Mouse (Mus musculus): ENCODE data around the gene Wdtc1.

The Wdtc1 gene

DNA sequence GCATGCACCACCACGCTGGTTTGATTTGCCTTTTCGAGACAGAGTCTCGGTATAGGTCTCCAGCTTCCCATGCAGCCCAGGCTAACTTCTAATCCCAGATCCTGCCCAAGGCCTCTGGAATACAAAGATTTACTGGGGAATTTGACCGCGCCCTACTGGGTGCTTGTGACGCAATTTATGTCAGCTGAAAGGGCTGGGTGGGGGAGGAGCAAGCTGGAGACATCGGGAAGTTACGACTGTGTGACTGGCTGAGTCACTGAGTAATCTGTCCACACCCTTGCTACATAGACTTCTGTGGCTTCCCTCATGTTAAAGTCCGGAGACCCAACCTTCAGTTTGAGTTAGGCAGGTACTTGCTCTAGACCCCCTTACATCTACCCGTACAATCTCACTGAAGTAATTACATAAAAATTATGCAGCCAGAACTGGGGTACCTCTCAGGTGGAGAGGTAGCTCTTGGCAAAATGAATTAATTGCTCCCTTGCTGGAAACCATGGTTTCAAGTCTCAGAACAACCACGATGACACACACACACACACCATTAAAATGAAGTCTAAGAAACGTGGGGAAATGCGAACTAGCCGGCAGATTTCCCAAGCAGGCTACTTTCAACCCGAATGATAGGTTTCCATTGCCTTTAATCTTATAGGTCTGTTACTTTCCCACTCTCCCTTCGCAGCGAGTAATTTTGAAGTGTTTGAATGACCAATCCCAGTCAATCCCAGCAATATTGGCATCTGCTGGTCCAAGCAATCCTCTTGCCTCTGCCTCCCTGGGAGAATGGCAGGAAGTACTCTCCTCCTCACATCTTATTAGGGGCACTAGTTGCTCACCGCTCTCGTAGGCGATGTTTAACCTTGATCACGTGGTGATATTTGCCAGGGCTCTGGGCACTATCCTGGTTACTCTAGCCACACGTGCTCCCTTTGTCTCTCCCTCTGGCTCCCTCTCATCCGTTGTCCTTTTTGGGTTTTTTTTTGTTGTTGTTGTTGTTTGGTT lies at the start of gene Wdtc1:
Gene Wdtc1 (minus strand): TSS at position 115 of the 999 bp plus-strand sequence.
- no peak for DNase-seq (ENCODE audit: low spot score)

DNA sequence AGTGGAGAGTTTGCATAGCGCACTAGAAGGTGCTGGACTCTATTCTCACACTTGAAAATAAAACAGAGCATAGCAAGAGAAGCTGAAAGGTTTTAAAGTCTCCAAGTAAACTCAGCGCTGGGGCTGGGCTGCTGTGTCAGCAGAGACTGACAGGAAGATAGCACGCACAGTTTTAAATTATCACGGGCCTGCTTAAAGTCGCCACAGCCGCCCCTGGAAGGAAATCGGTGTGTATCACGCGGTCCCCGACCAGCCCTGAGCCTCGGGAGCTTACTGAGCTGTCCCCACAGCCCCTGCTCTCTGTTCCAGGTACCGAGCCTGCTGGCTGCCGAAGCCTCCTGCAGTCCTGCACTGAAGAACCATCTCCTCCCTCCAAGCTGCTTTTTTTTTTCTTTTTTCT lies 48.7 kb upstream of the Wdtc1 start:
- DNase-seq (ENCODE audit: low spot score) = no peak

DNA sequence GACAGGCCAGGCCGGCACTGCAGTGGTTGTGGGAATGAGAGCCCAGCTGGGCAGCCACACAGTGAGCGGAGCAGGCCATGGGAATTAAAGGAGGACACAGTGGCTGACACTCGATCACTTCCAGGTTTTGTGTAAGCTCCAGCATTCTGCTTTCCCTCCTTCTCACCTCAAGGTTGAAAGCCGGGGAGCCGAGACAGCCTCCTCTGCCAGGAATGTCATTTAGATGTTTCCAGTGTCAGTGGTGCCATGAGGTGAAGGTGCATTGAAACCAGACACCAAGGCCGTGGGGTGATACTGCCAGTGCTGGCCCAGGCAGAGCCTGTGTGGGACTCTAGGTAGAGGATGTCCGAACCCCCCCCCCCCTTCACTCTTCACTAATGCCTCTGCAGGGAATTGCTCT lies 46.8 kb upstream of the Wdtc1 start:
- DNase-seq (ENCODE audit: low spot score) = no peak

DNA sequence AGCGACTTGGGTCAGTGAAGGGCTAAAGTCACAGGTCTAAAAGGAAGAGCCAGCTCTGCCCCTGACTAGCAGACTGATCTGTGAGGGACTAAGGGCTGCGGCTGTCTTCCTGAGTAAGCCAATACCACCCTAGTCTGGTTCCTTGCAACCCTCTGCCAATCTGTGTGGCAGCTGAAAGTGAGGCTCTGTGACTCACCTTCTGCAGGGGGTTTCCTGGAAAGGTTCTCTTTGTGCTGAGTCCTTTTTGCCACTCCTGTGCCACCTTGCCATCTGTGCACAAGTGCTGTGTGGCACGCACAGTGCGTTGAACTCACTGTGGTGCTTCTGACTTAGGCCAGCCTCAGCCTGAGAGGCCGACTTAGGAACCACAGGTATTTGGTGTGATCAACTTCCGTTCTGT lies 46.2 kb upstream of the Wdtc1 start:
- DNase-seq (ENCODE audit: low spot score) = no peak

DNA sequence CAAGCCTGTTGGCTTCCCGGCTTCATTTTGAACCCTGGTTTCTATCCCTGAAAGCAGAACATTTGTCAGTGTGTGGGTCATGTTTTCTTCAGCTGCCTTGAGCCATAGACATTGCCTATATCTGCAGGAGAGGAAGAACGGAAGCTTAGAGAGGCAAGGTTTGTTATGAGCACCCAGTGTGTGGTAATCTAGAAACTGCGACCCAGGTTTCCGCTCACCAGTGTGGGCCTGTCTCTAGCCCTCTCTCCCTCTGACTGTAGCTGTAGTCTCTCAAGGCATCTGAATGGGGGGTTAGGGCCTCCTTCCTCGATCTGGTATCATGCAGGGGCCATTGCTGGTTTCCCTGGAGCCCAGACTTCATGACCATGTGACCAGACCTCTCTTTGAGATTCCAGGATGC lies 45.3 kb upstream of the Wdtc1 start:
- DNase-seq (ENCODE audit: low spot score) = no peak

DNA sequence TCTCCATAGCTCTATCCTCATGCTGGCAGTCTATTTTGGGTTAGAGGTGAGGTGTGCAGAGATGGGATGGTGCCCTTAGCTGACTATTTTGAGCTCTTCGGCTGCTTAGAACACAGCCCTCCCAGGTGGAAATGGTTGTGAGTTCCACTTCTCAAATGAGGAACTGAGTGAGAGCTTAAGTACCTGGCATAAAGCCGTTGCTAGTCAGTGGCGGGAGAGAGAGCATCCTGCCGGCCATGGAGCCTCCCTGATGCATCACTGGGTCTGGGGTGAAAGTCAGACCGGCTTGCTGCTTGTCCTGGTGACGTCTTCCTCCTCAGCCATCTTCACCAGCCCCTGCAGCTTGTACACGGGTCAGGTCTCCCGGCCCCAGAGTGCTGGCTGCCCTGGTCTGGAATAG lies 44.7 kb upstream of the Wdtc1 start:
- DNase-seq (ENCODE audit: low spot score) = no peak

DNA sequence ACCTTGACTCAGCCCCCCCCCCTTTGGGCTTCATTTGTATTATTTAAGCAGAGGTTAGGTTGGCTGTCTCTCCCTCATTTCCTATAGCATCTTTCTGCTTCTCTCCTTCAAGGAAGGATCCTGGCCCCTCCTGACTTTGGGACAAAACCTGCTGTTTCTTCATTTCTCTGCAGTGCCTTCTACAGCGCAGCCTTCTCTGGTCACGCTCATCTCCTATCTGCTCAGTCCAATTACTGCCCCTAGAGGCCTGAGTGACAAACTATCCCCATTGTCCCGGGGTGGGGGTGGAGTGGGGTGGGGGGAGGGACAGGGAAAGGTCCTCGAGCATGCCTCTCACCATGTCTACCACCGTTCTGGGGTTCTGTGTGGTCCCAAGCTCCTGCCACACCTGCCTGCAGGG lies 44.0 kb upstream of the Wdtc1 start:
- DNase-seq (ENCODE audit: low spot score) = no peak

DNA sequence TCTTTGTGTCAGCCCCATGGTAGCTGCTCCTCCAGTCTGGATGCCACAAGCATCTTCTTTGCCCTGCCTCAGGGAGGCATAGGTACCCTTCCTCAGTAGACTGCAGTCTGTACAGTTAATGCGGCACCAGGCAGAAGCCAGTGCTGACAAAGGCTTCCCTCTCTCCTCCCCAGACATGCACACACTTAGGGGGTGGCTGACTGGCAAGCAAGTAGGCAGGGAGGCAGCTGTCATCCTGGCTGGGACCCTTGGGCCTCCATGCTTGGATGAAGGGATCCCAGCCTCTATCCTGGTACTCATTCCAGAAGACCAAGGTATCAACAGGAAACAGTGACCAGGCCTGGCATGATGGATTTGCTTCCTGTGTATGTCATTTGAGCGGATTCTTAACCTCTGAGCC lies 42.8 kb upstream of the Wdtc1 start:
- DNase-seq (ENCODE audit: low spot score) = no peak

DNA sequence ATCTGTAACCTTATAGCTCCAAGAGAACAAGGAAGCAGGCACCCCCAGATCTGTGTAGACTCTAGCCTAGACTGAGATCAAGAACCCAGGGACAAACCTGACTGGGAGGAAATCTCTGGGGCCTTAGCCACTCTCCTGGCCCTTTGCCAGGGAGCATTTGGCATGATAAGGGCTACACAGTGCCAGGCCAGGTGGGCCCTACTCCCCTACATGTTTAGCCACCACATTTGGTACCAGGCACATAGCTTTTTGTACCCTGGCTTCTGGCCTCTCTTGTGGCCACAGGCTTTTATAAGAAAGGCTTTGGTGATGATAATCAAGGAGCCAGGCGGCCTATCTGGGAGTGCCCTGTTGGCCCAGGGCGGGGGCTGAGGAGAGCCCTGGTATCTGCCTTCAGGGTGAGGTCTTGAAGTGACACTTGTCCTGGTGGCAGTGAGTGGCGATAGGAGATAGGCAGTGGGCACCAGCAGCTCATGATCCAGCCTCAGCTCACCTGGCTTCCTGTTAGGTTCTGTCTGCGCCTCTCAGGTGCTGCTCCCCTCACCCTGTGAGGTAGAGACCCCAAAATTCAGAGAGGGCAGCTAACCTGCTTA lies 41.8 kb upstream of the Wdtc1 start:
- peak; percentile 78 for DNase-seq (ENCODE audit: low spot score)

DNA sequence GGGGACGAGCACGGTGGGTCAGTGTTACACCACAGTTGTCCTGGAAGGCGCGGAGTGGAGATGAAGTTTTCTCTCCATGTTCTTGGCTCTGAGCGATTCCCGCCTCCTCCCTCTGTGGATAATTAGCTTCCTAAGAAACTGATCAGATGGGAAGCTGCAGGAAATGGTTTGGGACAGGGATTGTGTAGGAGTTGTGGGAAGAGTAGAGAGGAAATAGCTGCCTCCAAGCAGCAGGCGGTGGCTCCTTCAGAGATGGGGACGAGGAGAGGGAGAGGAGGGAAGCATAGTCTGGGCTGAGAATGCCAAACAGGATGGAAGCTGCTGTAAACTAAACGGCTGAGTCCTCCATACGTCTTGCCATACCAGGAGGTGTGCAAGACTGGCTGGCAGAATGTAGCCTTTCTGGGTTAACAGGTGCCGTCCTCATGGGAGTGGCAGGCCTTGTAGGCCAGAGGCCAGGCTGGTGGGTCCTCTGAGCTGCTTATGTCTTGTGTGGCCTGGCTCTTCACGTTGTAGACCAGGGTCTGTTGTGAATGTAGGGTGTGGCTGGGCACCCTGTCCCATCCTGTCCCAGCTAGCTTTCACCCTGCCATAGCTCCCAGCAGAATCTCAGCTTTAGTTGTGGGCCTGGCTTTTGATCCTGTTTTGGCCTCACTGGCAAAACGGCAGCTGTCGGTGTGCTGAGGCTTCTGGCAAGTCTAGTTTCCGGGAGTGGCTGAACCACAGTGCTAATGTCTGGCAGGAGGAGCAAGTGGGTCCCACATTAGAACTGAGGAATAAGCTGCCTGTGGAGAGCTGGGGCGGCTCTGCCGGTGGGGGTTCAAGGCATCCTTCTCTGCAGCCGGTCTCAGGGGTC lies 38.1 kb upstream of the Wdtc1 start:
- no peak for DNase-seq (ENCODE audit: low spot score)

DNA sequence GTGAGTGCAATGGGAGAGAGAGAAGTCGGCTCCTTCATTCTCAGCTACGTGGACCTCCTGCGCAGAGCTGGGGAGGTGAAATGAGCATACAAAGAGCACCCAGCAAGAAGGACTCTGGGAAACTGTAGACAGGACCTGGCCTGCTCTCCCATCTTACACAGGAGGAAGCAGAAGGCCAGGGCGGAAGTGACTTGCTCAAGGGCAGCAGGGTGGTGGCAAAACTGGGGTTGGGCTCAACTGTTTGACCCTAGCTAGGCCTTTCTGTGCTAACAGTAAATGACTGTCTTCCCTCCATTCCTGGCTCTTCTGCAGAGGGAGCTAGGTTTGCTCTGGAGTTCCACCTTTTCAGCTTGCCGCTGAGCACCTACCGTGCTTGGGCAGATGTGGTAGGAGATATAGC lies 37.3 kb upstream of the Wdtc1 start:
- DNase-seq (ENCODE audit: low spot score) = no peak

DNA sequence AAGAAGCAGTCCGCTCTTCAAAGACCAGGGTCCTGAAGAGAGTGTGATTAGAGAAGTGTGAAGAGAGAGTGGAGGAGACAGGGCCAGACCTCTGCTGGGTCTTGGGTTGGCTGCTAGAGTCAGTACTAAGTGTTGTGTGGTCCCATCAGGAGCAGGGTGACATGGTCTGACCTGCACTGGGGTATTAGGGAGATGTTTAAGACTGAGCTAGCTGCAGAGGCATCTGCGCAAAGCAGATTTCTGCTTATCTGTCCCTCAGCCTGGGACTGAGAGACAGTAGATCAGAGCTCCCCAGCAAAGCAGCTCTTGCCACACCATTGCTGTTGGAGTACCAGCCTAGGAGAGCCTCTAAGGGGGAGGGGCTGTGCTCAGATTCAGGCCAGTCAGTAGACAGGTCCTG lies 36.8 kb upstream of the Wdtc1 start:
- peak; percentile 81 for DNase-seq (ENCODE audit: low spot score)

DNA sequence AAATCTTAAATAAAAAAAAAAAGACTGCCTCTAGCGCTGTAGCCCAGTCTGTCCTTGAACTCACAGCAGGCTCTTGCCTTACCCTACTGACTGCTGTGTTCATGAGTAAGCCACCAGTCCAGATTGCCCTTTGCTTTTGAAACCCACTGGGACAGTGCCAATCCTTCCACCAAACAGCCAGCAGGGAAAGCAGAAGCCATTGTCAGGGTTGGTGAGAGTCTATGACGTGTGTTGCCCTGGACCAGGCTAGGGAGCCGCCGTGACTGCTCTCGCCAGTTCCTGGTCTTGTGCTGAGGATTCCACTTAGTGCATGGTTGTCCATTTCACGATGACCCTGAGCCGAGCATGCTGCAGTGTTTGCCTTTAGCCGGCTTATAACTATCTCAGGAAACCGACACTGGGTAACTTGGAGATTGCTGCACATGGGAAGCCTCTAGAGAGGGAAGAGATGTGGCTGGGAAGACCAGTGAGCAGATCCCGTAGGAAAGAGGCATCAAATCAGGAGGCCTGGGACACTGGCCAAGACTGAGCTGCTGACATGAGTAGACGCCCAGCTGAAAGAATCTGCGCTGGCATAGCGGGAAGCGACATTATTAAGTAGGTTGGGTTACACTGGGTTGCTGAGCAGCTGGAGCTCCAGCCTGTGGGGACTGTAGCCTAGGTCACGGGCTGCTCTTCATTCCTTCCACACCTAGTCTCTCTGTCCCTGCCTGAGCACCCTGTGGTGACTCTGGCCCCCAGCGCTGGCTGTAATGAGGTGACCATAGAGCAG lies 35.7 kb upstream of the Wdtc1 start:
- no peak for DNase-seq (ENCODE audit: low spot score)

DNA sequence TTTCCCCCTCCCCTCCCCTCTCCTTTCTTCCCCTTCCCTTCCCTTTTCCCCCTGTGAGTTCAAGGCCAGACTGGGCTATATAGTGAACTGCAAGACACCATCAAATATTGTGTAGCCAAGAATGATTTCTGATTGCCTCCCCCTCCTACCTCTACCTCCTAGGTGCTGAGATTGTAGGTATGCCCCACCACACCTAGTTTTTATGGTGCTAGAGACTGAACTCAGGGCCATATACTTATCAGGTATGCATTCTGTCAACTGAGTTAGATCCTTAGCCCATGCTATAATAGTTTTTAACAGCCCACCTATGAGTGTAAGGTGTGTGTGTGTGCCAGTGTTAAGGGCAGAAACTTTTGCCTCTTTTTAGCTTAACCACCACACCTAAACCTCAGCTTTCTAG lies 33.8 kb upstream of the Wdtc1 start:
- DNase-seq (ENCODE audit: low spot score) = no peak

DNA sequence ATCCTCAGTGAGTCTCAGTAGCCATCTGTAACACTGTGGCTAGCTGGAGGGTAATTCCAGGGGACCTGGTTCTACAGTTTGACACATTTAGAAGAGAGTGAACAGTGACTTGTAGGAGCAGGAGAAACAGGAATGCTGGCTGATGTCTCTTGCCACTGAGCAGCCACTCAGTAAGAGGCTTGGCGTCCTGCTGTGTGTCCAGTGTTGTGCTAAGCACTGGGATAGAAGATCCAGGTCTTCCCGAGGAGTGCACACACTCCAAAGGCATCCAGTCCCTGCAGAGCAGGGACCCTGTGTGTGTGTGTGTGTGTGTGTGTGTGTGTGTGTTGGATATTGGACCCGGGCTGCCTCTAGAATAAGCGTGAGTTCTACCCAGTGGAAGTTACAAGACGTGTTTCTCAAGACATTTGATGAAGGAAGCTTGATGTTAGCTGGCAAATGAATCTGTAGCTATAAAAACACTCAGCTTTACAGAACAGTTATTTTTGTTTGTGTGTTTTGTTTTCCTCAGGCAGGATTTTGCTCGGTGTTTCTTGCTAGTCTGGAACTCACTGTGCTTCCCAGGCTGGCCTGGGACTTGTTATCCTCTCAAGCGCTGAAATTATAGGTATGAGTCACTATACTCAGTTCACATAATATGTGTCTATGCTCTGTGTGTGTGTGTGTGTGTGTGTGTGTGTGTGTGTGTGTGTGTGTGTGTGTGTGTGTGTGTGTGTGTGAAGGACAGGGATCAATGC lies 32.9 kb upstream of the Wdtc1 start:
- DNase-seq (ENCODE audit: low spot score) = no peak

DNA sequence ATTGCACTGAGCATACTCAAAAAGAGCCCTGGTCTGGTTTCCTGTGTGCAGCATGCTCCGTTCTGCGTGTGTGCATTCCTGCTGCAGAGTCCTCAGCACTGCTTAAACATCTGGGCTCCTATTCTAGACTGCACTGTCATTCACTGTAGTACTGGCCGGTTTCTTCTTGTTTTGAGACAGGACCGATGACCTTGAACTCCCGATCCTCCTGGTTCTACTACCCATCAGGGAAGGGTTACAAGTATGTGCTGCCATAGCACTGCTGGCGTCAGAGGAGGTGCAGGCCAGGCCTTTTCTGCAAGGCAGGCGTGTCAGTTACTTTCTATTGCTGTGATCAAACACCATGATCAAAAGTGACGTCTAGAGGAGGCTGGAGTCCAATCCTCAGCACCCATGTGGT lies 27.9 kb upstream of the Wdtc1 start:
- no peak for DNase-seq (ENCODE audit: low spot score)

DNA sequence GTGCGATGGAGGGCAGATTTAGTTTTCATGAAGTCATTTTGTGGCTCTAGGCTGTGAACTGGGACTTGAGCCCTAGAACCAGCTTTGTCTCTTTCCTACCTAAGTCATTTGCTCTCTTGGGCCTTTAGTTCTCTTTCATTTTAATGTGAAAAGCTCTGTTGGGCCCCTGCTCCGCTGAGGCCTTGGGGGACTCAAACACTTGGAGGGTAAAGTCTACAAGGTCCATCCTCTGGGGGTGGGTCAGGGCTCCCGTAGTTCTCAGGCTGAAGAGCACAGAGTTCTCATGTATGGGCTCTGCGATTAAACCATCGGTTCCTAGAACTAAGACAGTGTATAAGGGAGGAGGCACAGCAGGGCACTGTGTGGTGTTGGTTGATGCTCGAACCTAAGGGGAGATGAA lies 27.3 kb upstream of the Wdtc1 start:
- DNase-seq (ENCODE audit: low spot score) = no peak

DNA sequence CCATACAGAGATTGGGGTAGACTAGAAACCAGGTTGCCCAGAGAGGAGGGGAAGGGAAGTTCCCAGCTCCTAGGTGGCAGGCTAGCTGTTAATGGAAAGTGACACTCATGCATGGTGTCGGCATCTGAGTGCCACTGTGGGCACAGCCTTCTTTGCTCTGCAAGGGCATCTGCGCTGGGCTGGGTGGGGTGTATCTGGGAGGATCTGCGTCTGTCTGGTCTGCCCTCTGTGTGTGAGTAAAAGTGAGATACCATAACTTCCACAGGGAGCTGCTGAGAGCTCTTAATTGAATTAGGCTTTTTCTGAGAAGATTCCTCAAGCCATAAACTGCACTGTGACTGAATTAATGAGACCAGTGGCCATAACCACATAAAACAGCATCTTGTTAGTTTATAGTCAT lies 26.6 kb upstream of the Wdtc1 start:
- DNase-seq (ENCODE audit: low spot score) = no peak

DNA sequence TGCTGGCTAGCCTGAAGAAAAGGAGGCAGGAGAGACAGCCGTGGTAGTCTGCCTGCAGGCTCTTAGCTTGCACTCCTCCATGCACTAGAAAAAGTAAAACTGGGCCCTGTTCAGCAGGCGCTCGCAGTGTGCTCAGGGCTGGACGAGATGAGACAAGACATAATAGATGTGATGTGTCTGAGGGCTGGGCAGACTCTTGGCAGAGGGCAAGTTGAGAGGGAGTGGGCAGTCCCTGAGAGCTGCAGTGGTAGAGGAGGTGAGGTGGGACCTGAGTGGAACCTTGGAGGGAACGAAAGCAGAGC lies 25.7 kb upstream of the Wdtc1 start:
- DNase-seq (ENCODE audit: low spot score) = no peak

DNA sequence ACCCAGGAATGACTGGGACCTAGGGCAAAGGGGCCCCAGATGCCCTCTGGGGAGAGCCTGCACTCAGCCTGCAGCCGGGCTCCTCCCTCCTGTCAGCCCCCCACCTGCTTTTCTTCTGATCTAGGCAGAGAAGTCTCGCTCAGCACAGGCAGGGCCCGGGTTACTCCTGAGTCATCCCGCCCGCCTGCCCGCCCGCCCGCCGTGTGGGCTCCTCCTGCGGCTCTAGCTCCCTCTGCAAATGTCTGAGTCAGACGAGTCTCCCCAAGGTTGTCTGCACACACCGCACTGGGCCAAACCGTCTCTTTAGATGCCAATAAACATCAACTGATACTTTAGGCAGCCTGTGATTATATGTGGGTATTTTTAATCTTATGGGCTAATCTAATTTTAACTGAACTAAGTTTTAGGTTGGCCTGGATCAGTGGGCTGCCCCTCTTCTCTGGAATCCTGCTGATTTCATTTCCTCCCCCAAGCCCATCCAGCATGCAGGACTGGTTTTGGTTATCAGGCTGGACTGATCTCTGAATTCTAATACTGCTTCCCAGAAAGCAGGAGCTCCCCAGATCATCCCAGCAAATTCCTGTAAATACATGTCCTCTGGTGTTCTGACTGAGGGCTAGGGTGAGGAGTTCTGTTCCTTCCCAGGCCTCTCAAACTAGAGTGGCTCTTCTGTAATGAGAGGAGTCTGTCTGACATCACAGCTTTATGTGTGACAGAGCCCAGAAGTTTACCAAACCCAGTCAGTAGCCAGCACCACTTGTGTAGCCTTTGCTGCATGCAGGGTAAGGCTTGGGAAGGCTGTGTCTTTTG lies 25.2 kb upstream of the Wdtc1 start:
- peak; percentile 70 for DNase-seq (ENCODE audit: low spot score)
